Mouse (Mus musculus) neural tube, embryonic 15.5 days (tissue): Measurements from ENCODE around the gene Gramd1b. TPM values are rescaled to one million over a fixed set of nuclear protein-coding genes. Genes with fewer than 3 reads are reported as not detected.
A peak's percentile ranks its signal among the peaks of the same experiment; 100 is the strongest.

ENCODE experiments used
- ATAC-seq: fragments of 200-750 bp; cut with Nextera tagmentation; 2 replicates; pipeline ENCODE4 v1.8.0; 2017; ENCODE audit warnings: mild to moderate bottlenecking, moderate TSS enrichment, moderate library complexity; ENCODE audit not compliant: low FRiP score
- H3K27ac ChIP-seq: fragments of 300-500 bp; sonication (generic); replicated peaks from 2 replicates; pipeline ENCODE4 v1.5.1; 2015; ENCODE audit warnings: mild to moderate bottlenecking, inconsistent platforms
- H3K27me3 ChIP-seq: fragments of 300-500 bp; sonication (generic); replicated peaks from 2 replicates; pipeline ENCODE4 v1.6.1; 2015; ENCODE audit warnings: inconsistent platforms
- H3K36me3 ChIP-seq: fragments of 300-500 bp; sonication (generic); 2 replicates; pipeline ENCODE4 v1.6.1; 2015; ENCODE audit warnings: inconsistent platforms
- H3K4me1 ChIP-seq: fragments of 300-500 bp; sonication (generic); 2 replicates; pipeline ENCODE4 v1.6.1; 2015; ENCODE audit warnings: inconsistent platforms
- H3K4me2 ChIP-seq: fragments of 300-500 bp; sonication (generic); 2 replicates; pipeline ENCODE4 v1.6.1; 2015; ENCODE audit warnings: inconsistent platforms, mild to moderate bottlenecking, moderate library complexity
- H3K4me3 ChIP-seq: fragments of 300-500 bp; sonication (generic); replicated peaks from 2 replicates; pipeline ENCODE4 v1.5.1; 2015; ENCODE audit warnings: mild to moderate bottlenecking, inconsistent platforms
- H3K9ac ChIP-seq: fragments of 300-500 bp; sonication (generic); replicated peaks from 2 replicates; pipeline ENCODE4 v1.6.1; 2015; ENCODE audit warnings: mild to moderate bottlenecking, inconsistent platforms
- H3K9me3 ChIP-seq: fragments of 300-500 bp; sonication (generic); replicated peaks from 2 replicates; pipeline ENCODE4 v1.6.1; 2016; ENCODE audit warnings: inconsistent platforms
- WGBS: fragments of 180-500 bp; shearing (Covaris S2); methylation state at CpG from one replicate; pipeline ENCODE4 v1.1.7; 2015; ENCODE audit warnings: mixed read lengths; 5-methylcytosine and 5-hydroxymethylcytosine counted together
- polyA plus RNA-seq: library from polyadenylated mRNA; unstranded; fragments of >200 nt; fragmentation: Nextera tagmentation; extraction: Ambion mirVana; gene quantifications from 2 replicates; pipeline ENCODE4 v1.2.1, GENCODE M21; 2015

Gene Gramd1b
- polyA plus RNA-seq, 1 experiment from 2014 or later: 16.3 TPM

GRCm38 (mm10) chr9:40337131-40337820 is 193.9 kb downstream of the Gramd1b start:
- Histone ChIP-seq H3K27me3 (no peaks in the 10 kb centered on the region), H3K4me1 (peaks cover 36% of the 10 kb centered on the region), H3K36me3 (peaks cover 5% of the 10 kb centered on the region), H3K4me2 (no peak overlapping the region), H3K9me3 (no peaks in the 10 kb centered on the region), H3K9ac (no peak overlapping the region), H3K4me3 (no peak overlapping the region), H3K27ac (peak overlapping the region; percentile 37; the same call in 1 of the 2 replicates)
- 52% methylated on average over 4 of the region's 4 CpGs for WGBS
- ATAC-seq: no peak

- Histone ChIP-seq H3K9ac (no peak overlapping the region), H3K36me3 (peaks cover 11% of the 10 kb centered on the region), H3K9me3 (no peaks in the 10 kb centered on the region), H3K4me1 (peaks cover 30% of the 10 kb centered on the region), H3K27ac (peak overlapping the region; percentile 37), H3K27me3 (no peaks in the 10 kb centered on the region), H3K4me3 (no peak overlapping the region), H3K4me2 (no peak overlapping the region)
- no peak for ATAC-seq
- WGBS: 46% methylated on average over 5 of the region's 5 CpGs
Observed at GRCm38 (mm10) chr9:40336701-40337100, 194.5 kb downstream of the Gramd1b start.

GRCm38 (mm10) chr9:40334617-40335016 is 196.6 kb downstream of the Gramd1b start:
- H3K27ac ChIP-seq: no peak overlapping the region
- H3K27me3 ChIP-seq: no peaks in the 10 kb centered on the region
- no peak overlapping the region for H3K9ac ChIP-seq
- peaks cover 21% of the 10 kb centered on the region for H3K36me3 ChIP-seq
- WGBS: 93% methylated on average over 2 of the region's 2 CpGs
- no peak for ATAC-seq
- H3K4me1 ChIP-seq: peaks cover 19% of the 10 kb centered on the region
- H3K4me2 ChIP-seq: no peak overlapping the region
- no peak overlapping the region for H3K4me3 ChIP-seq
- H3K9me3 ChIP-seq: no peaks in the 10 kb centered on the region

- Histone ChIP-seq H3K36me3 (peaks cover 25% of the 10 kb centered on the region), H3K9ac (no peak overlapping the region), H3K27ac (no peak overlapping the region), H3K4me1 (peaks cover 15% of the 10 kb centered on the region), H3K4me2 (no peak overlapping the region), H3K4me3 (no peak overlapping the region), H3K27me3 (no peaks in the 10 kb centered on the region), H3K9me3 (no peaks in the 10 kb centered on the region)
- no peak for ATAC-seq
- WGBS: 72% methylated on average over 9 of the region's 9 CpGs
Observed at GRCm38 (mm10) chr9:40333649-40334396, 197.4 kb downstream of the Gramd1b start.

- no peak overlapping the region for H3K27ac ChIP-seq
- 84% methylated on average over 31 of the region's 31 CpGs for WGBS
- H3K36me3 ChIP-seq: peaks cover 34% of the 10 kb centered on the region
- H3K9ac ChIP-seq: no peak overlapping the region
- H3K4me2 ChIP-seq: no peak overlapping the region
- no peaks in the 10 kb centered on the region for H3K27me3 ChIP-seq
- ATAC-seq: no peak
- H3K9me3 ChIP-seq: no peaks in the 10 kb centered on the region
- peaks cover 15% of the 10 kb centered on the region for H3K4me1 ChIP-seq
- no peak overlapping the region for H3K4me3 ChIP-seq
Observed at GRCm38 (mm10) chr9:40332731-40333648, 198.2 kb downstream of the Gramd1b start.

GRCm38 (mm10) chr9:40332326-40332725 is 198.9 kb downstream of the Gramd1b start:
- Histone ChIP-seq H3K9me3 (no peaks in the 10 kb centered on the region), H3K4me2 (no peak overlapping the region), H3K27me3 (no peaks in the 10 kb centered on the region), H3K27ac (no peak overlapping the region), H3K9ac (no peak overlapping the region), H3K4me1 (peaks cover 12% of the 10 kb centered on the region), H3K36me3 (peaks cover 40% of the 10 kb centered on the region), H3K4me3 (no peak overlapping the region)
- no peak for ATAC-seq
- WGBS: 88% methylated on average over 4 of the region's 4 CpGs

- Histone ChIP-seq H3K9me3 (no peaks in the 10 kb centered on the region), H3K36me3 (peaks cover 40% of the 10 kb centered on the region), H3K27ac (no peak overlapping the region), H3K4me3 (no peak overlapping the region), H3K9ac (no peak overlapping the region), H3K27me3 (no peaks in the 10 kb centered on the region), H3K4me2 (no peak overlapping the region), H3K4me1 (peaks cover 5% of the 10 kb centered on the region)
- WGBS: 92% methylated on average over 15 of the region's 15 CpGs
- ATAC-seq: no peak
Observed at GRCm38 (mm10) chr9:40331411-40332286, 199.5 kb downstream of the Gramd1b start.

- H3K9ac ChIP-seq: no peak overlapping the region
- peaks cover 47% of the 10 kb centered on the region for H3K36me3 ChIP-seq
- no peak overlapping the region for H3K27ac ChIP-seq
- ATAC-seq: peak; percentile 87
- no peak overlapping the region for H3K4me2 ChIP-seq
- H3K27me3 ChIP-seq: no peaks in the 10 kb centered on the region
- no peaks in the 10 kb centered on the region for H3K4me1 ChIP-seq
- H3K4me3 ChIP-seq: no peak overlapping the region
- 56% methylated on average over 19 of the region's 19 CpGs for WGBS
- H3K9me3 ChIP-seq: no peaks in the 10 kb centered on the region
Observed at GRCm38 (mm10) chr9:40330609-40331382, 200.4 kb downstream of the Gramd1b start.

- ATAC-seq: no peak
- H3K4me2 ChIP-seq: no peak overlapping the region
- H3K9ac ChIP-seq: no peak overlapping the region
- no peaks in the 10 kb centered on the region for H3K4me1 ChIP-seq
- H3K27me3 ChIP-seq: no peaks in the 10 kb centered on the region
- 78% methylated on average over 7 of the region's 7 CpGs for WGBS
- H3K9me3 ChIP-seq: no peaks in the 10 kb centered on the region
- H3K4me3 ChIP-seq: no peak overlapping the region
- H3K36me3 ChIP-seq: peaks cover 49% of the 10 kb centered on the region
- H3K27ac ChIP-seq: no peak overlapping the region
Observed at GRCm38 (mm10) chr9:40326260-40326915, 204.8 kb downstream of the Gramd1b start.

- ATAC-seq: no peak
- H3K27me3 ChIP-seq: no peaks in the 10 kb centered on the region
- H3K4me2 ChIP-seq: no peak overlapping the region
- 97% methylated on average over 6 of the region's 6 CpGs for WGBS
- no peak overlapping the region for H3K9ac ChIP-seq
- H3K36me3 ChIP-seq: peaks cover 52% of the 10 kb centered on the region
- no peak overlapping the region for H3K4me3 ChIP-seq
- 0 out of 2 replicates have a peak, but pooled peaks cover 8% of the 10 kb centered on the region for H3K4me1 ChIP-seq
- no peaks in the 10 kb centered on the region for H3K9me3 ChIP-seq
- no peak overlapping the region for H3K27ac ChIP-seq
Observed at GRCm38 (mm10) chr9:40324826-40325225, 206.4 kb downstream of the Gramd1b start.
